Mouse (Mus musculus) MEL (cell line): ENCODE measurements around the gene Ostf1. TPM values are rescaled to one million over a fixed set of nuclear protein-coding genes. Genes with fewer than 3 reads are reported as not detected.

Experiments
- DNase-seq: peaks from one replicate; pipeline ENCODE4 v3.0.0; 2011; ENCODE audit warnings: low read depth, low spot score
- H3K27ac ChIP-seq: 2 replicates; pipeline ENCODE4 v1.5.1; 2012; ENCODE audit warnings: low read depth, mild to moderate bottlenecking, control low read depth, low read length, moderate library complexity; ENCODE audit not compliant: control insufficient read depth
- H3K27me3 ChIP-seq, 2 experiments: fragments of 150-350 bp in 1 of 2; sonication (generic) in 1 of 2; 2 replicates each; pipeline ENCODE4 v1.6.1; 2012; ENCODE audit warnings: low read length in 2 of 2, mild to moderate bottlenecking in 2 of 2, improper control_type of control experiment in 1 of 2, moderate library complexity in 1 of 2; ENCODE audit not compliant: insufficient read depth in 2 of 2, control insufficient read depth in 1 of 2
- H3K36me3 ChIP-seq, 2 experiments: 2 replicates each; pipeline ENCODE4 v1.6.1; 2012 to 2014; ENCODE audit warnings: low read length in 2 of 2, improper control_type of control experiment in 1 of 2, inconsistent platforms in 1 of 2, mild to moderate bottlenecking in 1 of 2; ENCODE audit not compliant: insufficient read depth in 2 of 2, control insufficient read depth in 1 of 2
- H3K4me1 ChIP-seq, 2 experiments: fragments of 150-350 bp in 1 of 2; sonication (generic) in 1 of 2; 2 replicates each; pipeline ENCODE4 v1.6.1; 2012; ENCODE audit warnings: low read length in 2 of 2, improper control_type of control experiment in 1 of 2, mild to moderate bottlenecking in 1 of 2; ENCODE audit not compliant: insufficient read depth in 2 of 2, control insufficient read depth in 1 of 2
- H3K4me3 ChIP-seq, 2 experiments: fragments of 150-350 bp in 1 of 2; sonication (generic) in 1 of 2; 2 replicates each; pipeline ENCODE4 v1.5.1; 2012; ENCODE audit warnings: low read depth in 2 of 2, low read length in 2 of 2, mild to moderate bottlenecking in 2 of 2, moderate library complexity in 2 of 2, control low read depth in 1 of 2, improper control_type of control experiment in 1 of 2; ENCODE audit not compliant: control insufficient read depth in 1 of 2, insufficient read depth in 1 of 2
- H3K79me2 ChIP-seq: 2 replicates; pipeline ENCODE4 v1.6.1; 2012; ENCODE audit warnings: mild to moderate bottlenecking, low read length, moderate library complexity; ENCODE audit not compliant: control insufficient read depth, poor library complexity, insufficient read depth
- H3K9ac ChIP-seq: 2 replicates; pipeline ENCODE4 v1.6.1; 2012; ENCODE audit warnings: low read depth, mild to moderate bottlenecking, control low read depth, low read length, moderate library complexity; ENCODE audit not compliant: control insufficient read depth, poor library complexity, severe bottlenecking
- H3K9me3 ChIP-seq: fragments of 150-350 bp; sonication (generic); replicated peaks from 2 replicates; pipeline ENCODE4 v1.6.1; 2012; ENCODE audit warnings: mild to moderate bottlenecking, low read length, improper control_type of control experiment, moderate library complexity; ENCODE audit not compliant: insufficient read depth
- BHLHE40 ChIP-seq: IDR thresholded peaks from 2 replicates; pipeline ENCODE4 v1.6.1; 2012; ENCODE audit warnings: low read depth, mild to moderate bottlenecking, inconsistent platforms, low read length, improper control_type of control experiment, borderline replicate concordance
- CHD1 ChIP-seq: IDR thresholded peaks from 2 replicates; pipeline ENCODE4 v1.6.1; 2012; ENCODE audit warnings: low read depth, mild to moderate bottlenecking, inconsistent platforms, low read length, improper control_type of control experiment
- CHD2 ChIP-seq: IDR thresholded peaks from 2 replicates; pipeline ENCODE4 v1.6.1; 2011; ENCODE audit warnings: low read length, improper control_type of control experiment
- CTCF ChIP-seq, 3 experiments: IDR thresholded peaks in 2 of 3; conservative IDR thresholded peaks in 1 of 3; 2 replicates each; pipeline ENCODE4 v1.5.1; 2011 to 2012; ENCODE audit warnings: low read length in 3 of 3, low read depth in 2 of 3, mild to moderate bottlenecking in 2 of 3, improper control_type of control experiment in 1 of 3, inconsistent platforms in 1 of 3, mixed read lengths in 1 of 3, moderate library complexity in 1 of 3; ENCODE audit not compliant: control insufficient read depth in 1 of 3, insufficient read depth in 1 of 3, poor library complexity in 1 of 3, severe bottlenecking in 1 of 3
- E2F4 ChIP-seq: IDR thresholded peaks from 2 replicates; pipeline ENCODE4 v1.6.1; 2011; ENCODE audit warnings: low read depth, low read length, improper control_type of control experiment, borderline replicate concordance
- ELF1 ChIP-seq: IDR thresholded peaks from 2 replicates; pipeline ENCODE4 v1.6.1; 2014; ENCODE audit warnings: low read depth, mild to moderate bottlenecking, inconsistent platforms, low read length, improper control_type of control experiment, moderate library complexity
- ETS1 ChIP-seq: IDR thresholded peaks from 2 replicates; pipeline ENCODE4 v1.6.1; 2012; ENCODE audit warnings: low read depth, mild to moderate bottlenecking, inconsistent platforms, low read length, improper control_type of control experiment, moderate library complexity
- GABPA ChIP-seq: IDR thresholded peaks from 2 replicates; pipeline ENCODE4 v1.6.1; 2012; ENCODE audit warnings: low read depth, mild to moderate bottlenecking, inconsistent platforms, low read length, improper control_type of control experiment, moderate library complexity
- GATA1 ChIP-seq: IDR thresholded peaks from 2 replicates; pipeline ENCODE4 v1.6.1; 2011; ENCODE audit warnings: low read depth, low read length, improper control_type of control experiment
- HCFC1 ChIP-seq: IDR thresholded peaks from 2 replicates; pipeline ENCODE4 v1.6.1; 2012; ENCODE audit warnings: low read depth, mild to moderate bottlenecking, inconsistent platforms, low read length, improper control_type of control experiment, moderate library complexity
- JUND ChIP-seq: IDR thresholded peaks from 2 replicates; pipeline ENCODE4 v1.6.1; 2011; ENCODE audit warnings: low read depth, mild to moderate bottlenecking, improper control_type of control experiment, low read length
- MAFK ChIP-seq: IDR thresholded peaks from 2 replicates; pipeline ENCODE4 v1.6.1; 2011; ENCODE audit warnings: low read depth, mild to moderate bottlenecking, low read length, improper control_type of control experiment, borderline replicate concordance
- MAX ChIP-seq: IDR thresholded peaks from 2 replicates; pipeline ENCODE4 v1.6.1; 2011; ENCODE audit warnings: low read length, improper control_type of control experiment
- MAZ ChIP-seq: IDR thresholded peaks from 2 replicates; pipeline ENCODE4 v1.6.1; 2012; ENCODE audit warnings: low read depth, mild to moderate bottlenecking, inconsistent platforms, low read length, improper control_type of control experiment
- MEF2A ChIP-seq: IDR thresholded peaks from 2 replicates; pipeline ENCODE4 v1.6.1; 2014; ENCODE audit warnings: low read depth, mild to moderate bottlenecking, inconsistent platforms, low read length, improper control_type of control experiment; ENCODE audit not compliant: poor library complexity, insufficient replicate concordance, severe bottlenecking; ENCODE audit errors: extremely low read depth
- MXI1 ChIP-seq: IDR thresholded peaks from 2 replicates; pipeline ENCODE4 v1.6.1; 2011; ENCODE audit warnings: mild to moderate bottlenecking, low read depth, low read length, improper control_type of control experiment
- MYC ChIP-seq: IDR thresholded peaks from 2 replicates; pipeline ENCODE4 v1.6.1; 2011; ENCODE audit warnings: low read depth, mild to moderate bottlenecking, low read length, improper control_type of control experiment, moderate library complexity
- NELFE ChIP-seq: IDR thresholded peaks from 2 replicates; pipeline ENCODE4 v1.6.1; 2011; ENCODE audit warnings: low read depth, low read length, improper control_type of control experiment
- POLR2A ChIP-seq, 2 experiments: IDR thresholded peaks; 2 replicates each; pipeline ENCODE4 v1.6.1; 2011 to 2012; ENCODE audit warnings: low read length in 2 of 2, mild to moderate bottlenecking in 2 of 2, control low read depth in 1 of 2, improper control_type of control experiment in 1 of 2, low read depth in 1 of 2, moderate library complexity in 1 of 2; ENCODE audit not compliant: control insufficient read depth in 1 of 2, insufficient read depth in 1 of 2, poor library complexity in 1 of 2
- POLR2AphosphoS2 ChIP-seq: IDR thresholded peaks from 2 replicates; pipeline ENCODE4 v1.6.1; 2011; ENCODE audit warnings: low read length, improper control_type of control experiment
- RAD21 ChIP-seq: IDR thresholded peaks from 2 replicates; pipeline ENCODE4 v1.6.1; 2011; ENCODE audit warnings: mild to moderate bottlenecking, low read depth, low read length, improper control_type of control experiment
- RCOR1 ChIP-seq: IDR thresholded peaks from 2 replicates; pipeline ENCODE4 v1.6.1; 2012; ENCODE audit warnings: low read depth, mild to moderate bottlenecking, inconsistent platforms, low read length, improper control_type of control experiment
- SIN3A ChIP-seq: IDR thresholded peaks from 2 replicates; pipeline ENCODE4 v1.6.1; 2012; ENCODE audit warnings: low read length, improper control_type of control experiment, inconsistent platforms
- TCF12 ChIP-seq: IDR thresholded peaks from 2 replicates; pipeline ENCODE4 v1.6.1; 2014; ENCODE audit warnings: low read depth, mild to moderate bottlenecking, inconsistent platforms, low read length, improper control_type of control experiment, moderate library complexity
- USF1 ChIP-seq: IDR thresholded peaks from 2 replicates; pipeline ENCODE4 v1.6.1; 2014; ENCODE audit warnings: low read depth, mild to moderate bottlenecking, inconsistent platforms, low read length, improper control_type of control experiment, moderate library complexity
- ZC3H11A ChIP-seq: IDR thresholded peaks from 2 replicates; pipeline ENCODE4 v1.6.1; 2012; ENCODE audit warnings: low read depth, mild to moderate bottlenecking, inconsistent platforms, low read length, improper control_type of control experiment
- ZKSCAN1 ChIP-seq: IDR thresholded peaks from 2 replicates; pipeline ENCODE4 v1.6.1; 2012; ENCODE audit warnings: low read depth, mild to moderate bottlenecking, inconsistent platforms, low read length, improper control_type of control experiment, moderate library complexity
- ZNF384 ChIP-seq: IDR thresholded peaks from 2 replicates; pipeline ENCODE4 v1.6.1; 2012; ENCODE audit warnings: low read depth, mild to moderate bottlenecking, inconsistent platforms, low read length, improper control_type of control experiment
- polyA plus RNA-seq, 2 experiments: library from polyadenylated mRNA; stranded (reverse) in 1 of 2; unstranded in 1 of 2; fragments of >175 nt in 1 of 2; fragments of >200 nt in 1 of 2; gene quantifications; 2 replicates each; pipeline versions ENCODE4 v1.2.1 to v1.2.4; 2012; ENCODE audit warnings: low replicate concordance in 2 of 2, low read depth in 1 of 2; ENCODE audit not compliant: insufficient read length in 2 of 2, insufficient read depth in 1 of 2, missing spikeins in 1 of 2
- total RNA-seq: library from RNA; depleted of rRNA; stranded (reverse); fragments of 300-350 nt; gene quantifications from 2 replicates; pipeline ENCODE4 v1.2.3, GENCODE M21; 2012

Ostf1 gene
- total and polyA plus RNA-seq, 3 experiments = 117 to 162 TPM; not detected in 1

GRCm38 (mm10) chr19:18632231-18633185, 885 bp upstream of the Ostf1 start:
- H3K79me2 ChIP-seq = peaks cover 34% of the 10 kb centered on the region
- H3K27ac ChIP-seq = peak overlapping the region; percentile 2; the same call in 1 of the 2 replicates
- no peaks in the 10 kb centered on the region for H3K27me3 ChIP-seq
- no peak for TF ChIP-seq ZC3H11A
- TF ChIP-seq MYC = peak; percentile 61; the same call in 1 of the 2 replicates
- TF ChIP-seq RAD21 = no peak
- TF ChIP-seq MXI1 = peak; percentile 86
- no peak for TF ChIP-seq JUND
- TF ChIP-seq MAX = peak; percentile 53; the same call in 1 of the 2 replicates
- TF ChIP-seq BHLHE40 = 0 out of 2 replicates have a peak, but pooled peaks have one; percentile 35
- TF ChIP-seq CHD2 = no peak
- TF ChIP-seq, all 39 proteins: peak for 4
- H3K36me3 ChIP-seq = peaks cover 0 to 13% of the 10 kb centered on the region in 2 experiments; a peak in 2 of 4 replicates
- DNase-seq = no peak
- H3K4me1 ChIP-seq = peaks cover 4 to 19% of the 10 kb centered on the region in 2 experiments
- H3K9me3 ChIP-seq = no peaks in the 10 kb centered on the region
- peak overlapping the region; percentile 61 to 100 for H3K4me3 ChIP-seq
- H3K9ac ChIP-seq = peak overlapping the region; percentile 65

GRCm38 (mm10) chr19:18631161-18631643, 421 bp downstream of the Ostf1 start:
- Histone ChIP-seq H3K79me2 (peaks cover 44% of the 10 kb centered on the region), H3K4me1 (peaks cover 4 to 19% of the 10 kb centered on the region in 2 experiments), H3K27me3 (no peaks in the 10 kb centered on the region), H3K4me3 (peak overlapping the region; percentile 62 to 100), H3K9ac (peak overlapping the region; percentile 62), H3K9me3 (no peaks in the 10 kb centered on the region), H3K36me3 (peaks cover 0 to 13% of the 10 kb centered on the region in 2 experiments; a peak in 2 of 4 replicates), H3K27ac (peak overlapping the region; percentile 76)
- peak; percentile 81 for DNase-seq
- no peak for TF ChIP-seq MYC
- TF ChIP-seq ELF1 = peak; percentile 41
- no peak for TF ChIP-seq CTCF (IDR thresholded peaks at IDR 0.05 in 2 of 3, conservative IDR thresholded peaks at IDR 0.05 in 1 of 3; ENCODE audit: control insufficient read depth in 1 of 3, insufficient read depth in 1 of 3, low read depth in 2 of 3, low read length in 3 of 3, poor library complexity in 1 of 3, severe bottlenecking in 1 of 3)
- 0 out of 2 replicates have a peak, but pooled peaks have one; percentile 31 for TF ChIP-seq TCF12
- TF ChIP-seq NELFE = no peak
- peak; percentile 67 for TF ChIP-seq MXI1
- no peak for TF ChIP-seq POLR2A (IDR thresholded peaks at IDR 0.05; ENCODE audit: control insufficient read depth in 1 of 2, insufficient read depth in 1 of 2, low read depth in 1 of 2, low read length in 2 of 2, poor library complexity in 1 of 2)
- peak; percentile 60; the same call in 1 of the 2 replicates for TF ChIP-seq SIN3A
- no peak for TF ChIP-seq BHLHE40
- no peak for TF ChIP-seq ZNF384
- no peak for TF ChIP-seq MAFK
- no peak for TF ChIP-seq RAD21
- TF ChIP-seq ETS1 = peak; percentile 22; the same call in 1 of the 2 replicates
- peak; percentile 37; the same call in 1 of the 2 replicates for TF ChIP-seq ZKSCAN1
- no peak for TF ChIP-seq POLR2AphosphoS2
- TF ChIP-seq ZC3H11A = no peak
- no peak for TF ChIP-seq HCFC1
- no peak for TF ChIP-seq RCOR1
- 0 out of 2 replicates have a peak, but pooled peaks have one; percentile 55 for TF ChIP-seq CHD1
- TF ChIP-seq GABPA = 0 out of 2 replicates have a peak, but pooled peaks have one; percentile 26
- no peak for TF ChIP-seq JUND
- TF ChIP-seq GATA1 = no peak
- TF ChIP-seq E2F4 = no peak
- TF ChIP-seq MAZ = no peak
- TF ChIP-seq MEF2A = no peak
- no peak for TF ChIP-seq USF1
